Mouse (Mus musculus): Measurements from ENCODE around the gene Crygc. TPM values are rescaled to one million over a fixed set of nuclear protein-coding genes. Genes with fewer than 3 reads are reported as not detected.
"Not testable (repeated sequence)": the region's sequence is repeated elsewhere in the genome, so short reads cannot be mapped to it uniquely, and the experiment has no call there.

Crygc gene
- total RNA-seq, 1 experiment: 1.3 TPM

DNA sequence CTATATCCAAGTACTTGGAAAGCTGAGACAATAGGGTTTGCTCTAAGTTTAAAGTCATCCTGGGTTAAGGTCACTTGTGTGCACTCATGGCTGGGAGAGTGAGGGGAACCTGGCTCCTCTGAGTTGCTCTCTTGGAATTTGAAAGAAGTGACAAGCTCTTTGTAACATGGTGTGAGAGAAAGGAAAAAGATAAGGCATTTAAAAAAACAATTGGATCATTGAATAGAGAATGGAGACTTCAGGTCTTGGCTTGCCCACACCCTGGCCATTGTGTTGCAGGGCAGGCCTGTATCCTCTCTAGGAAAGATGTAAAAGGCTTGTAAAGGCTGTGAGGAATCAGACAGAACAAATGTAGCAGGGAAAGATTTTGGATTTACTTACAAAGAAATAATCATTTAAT lies 5.6 kb downstream of the Crygc start:
- no peak overlapping the region for H3K27ac ChIP-seq (ENCODE audit: insufficient read depth, low read depth, low read length, poor library complexity, severe bottlenecking)
- H3K9me3 ChIP-seq (ENCODE audit: control insufficient read depth, insufficient read depth, low read depth, low read length): no peaks in the 10 kb centered on the region
- H3K36me3 ChIP-seq (ENCODE audit: control insufficient read depth, insufficient read depth, low read length, poor library complexity, severe bottlenecking): no peaks in the 10 kb centered on the region
- H3K4me3 ChIP-seq (ENCODE audit: insufficient read depth in 1 of 2, low read depth in 1 of 2, low read length in 2 of 2, poor library complexity in 1 of 2, severe bottlenecking in 1 of 2): no peak overlapping the region
- in situ Hi-C loops (cut with MboI; ENCODE audit: low sequenced_read_pairs in 2 of 2, unreplicated experiment in 2 of 2): no loop called here
- no peak overlapping the region for H3K9ac ChIP-seq (ENCODE audit: insufficient read depth, low read depth, low read length, poor library complexity, severe bottlenecking)
- TF ChIP-seq CHD2 (IDR thresholded peaks at IDR 0.05; ENCODE audit: low read depth, low read length) (no peak), ZNF384 (IDR thresholded peaks at IDR 0.05; ENCODE audit: low read depth, low read length) (no peak), HCFC1 (IDR thresholded peaks at IDR 0.05; ENCODE audit: borderline replicate concordance, insufficient read depth, low read length) (no peak), MAFK (IDR thresholded peaks at IDR 0.05; ENCODE audit: insufficient read depth, low read depth, low read length) (no peak), ZC3H11A (IDR thresholded peaks at IDR 0.05; ENCODE audit: borderline replicate concordance, low read depth, low read length) (no peak)
- DNase-seq (ENCODE audit: low read depth, low spot score): no peak
- no peaks in the 10 kb centered on the region for H3K4me1 ChIP-seq (ENCODE audit: control insufficient read depth in 2 of 2, insufficient read depth in 2 of 2, low read length in 2 of 2, poor library complexity in 1 of 2)

DNA sequence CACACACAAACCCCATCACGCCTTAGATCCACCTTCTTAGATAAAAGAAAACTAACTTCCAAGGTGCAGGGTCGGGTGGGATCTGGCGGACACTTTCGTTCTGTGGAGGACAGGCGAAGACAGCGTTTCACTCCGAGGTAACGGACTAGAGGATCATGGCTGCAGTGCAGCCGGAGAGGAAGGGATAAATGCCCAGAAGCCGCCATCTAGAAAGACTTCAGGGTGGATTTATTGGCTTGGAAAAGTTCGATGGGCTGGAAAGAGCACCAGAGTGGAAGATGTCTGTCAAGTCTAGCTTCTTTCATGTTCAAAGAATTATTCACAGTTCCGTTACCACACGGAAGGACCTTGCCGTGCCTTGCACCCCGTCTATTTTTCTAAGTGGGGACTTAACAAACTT lies 9.3 kb downstream of the Crygc start:
- H3K4me3 ChIP-seq (ENCODE audit: insufficient read depth in 1 of 2, low read depth in 1 of 2, low read length in 2 of 2, poor library complexity in 1 of 2, severe bottlenecking in 1 of 2): no peak overlapping the region
- TF ChIP-seq HCFC1 (IDR thresholded peaks at IDR 0.05; ENCODE audit: borderline replicate concordance, insufficient read depth, low read length): no peak
- TF ChIP-seq MAFK (IDR thresholded peaks at IDR 0.05; ENCODE audit: insufficient read depth, low read depth, low read length): no peak
- TF ChIP-seq ZC3H11A (IDR thresholded peaks at IDR 0.05; ENCODE audit: borderline replicate concordance, low read depth, low read length): no peak
- TF ChIP-seq CHD2 (IDR thresholded peaks at IDR 0.05; ENCODE audit: low read depth, low read length): no peak
- TF ChIP-seq ZNF384 (IDR thresholded peaks at IDR 0.05; ENCODE audit: low read depth, low read length): no peak

DNA sequence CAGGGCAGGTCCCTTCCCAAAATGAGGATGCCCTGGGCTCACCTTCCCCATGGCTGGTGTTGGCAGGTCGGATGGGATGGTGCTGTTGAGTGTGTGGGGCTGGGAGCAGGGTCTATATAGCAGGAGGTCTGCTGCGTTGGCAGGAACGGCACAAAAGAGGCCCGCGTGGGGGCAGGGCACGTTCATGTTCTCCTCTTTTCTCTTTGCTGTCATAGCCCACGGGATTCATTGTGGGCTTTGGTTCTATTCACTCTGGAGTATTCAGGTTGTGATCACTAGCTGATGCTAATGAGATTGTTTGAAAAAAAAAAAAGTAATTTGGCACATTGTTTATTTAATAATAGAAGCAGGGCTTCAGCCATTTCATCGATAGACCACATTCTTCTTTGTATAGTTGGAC lies 10.1 kb downstream of the Crygc start, which contains the start of gene Crygd:
Crygd (minus strand) TSS at position 101 of the 400 bp plus-strand sequence.
- Histone ChIP-seq H3K4me3 (ENCODE audit: insufficient read depth in 1 of 2, low read depth in 1 of 2, low read length in 2 of 2, poor library complexity in 1 of 2, severe bottlenecking in 1 of 2) (peak within 1 kb of the TSS; percentile 16 to 32; a peak in 2 of 4 replicates), H3K27ac (ENCODE audit: insufficient read depth, low read depth, low read length, poor library complexity, severe bottlenecking) (no peak within 1 kb of the TSS), H3K9me3 (ENCODE audit: control insufficient read depth, insufficient read depth, low read depth, low read length) (no peaks in the 10 kb centered on the region), H3K36me3 (ENCODE audit: control insufficient read depth, insufficient read depth, low read length, poor library complexity, severe bottlenecking) (no peaks in the 10 kb centered on the region), H3K9ac (ENCODE audit: insufficient read depth, low read depth, low read length, poor library complexity, severe bottlenecking) (0 out of 2 replicates have a peak within 1 kb of the TSS, but pooled peaks have one; percentile 4), H3K4me1 (ENCODE audit: control insufficient read depth in 2 of 2, insufficient read depth in 2 of 2, low read length in 2 of 2, poor library complexity in 1 of 2) (no peaks in the 10 kb centered on the region)
- TF ChIP-seq CHD2 (IDR thresholded peaks at IDR 0.05; ENCODE audit: low read depth, low read length) (no peak), ZNF384 (IDR thresholded peaks at IDR 0.05; ENCODE audit: low read depth, low read length) (no peak), MAFK (IDR thresholded peaks at IDR 0.05; ENCODE audit: insufficient read depth, low read depth, low read length) (no peak), ZC3H11A (IDR thresholded peaks at IDR 0.05; ENCODE audit: borderline replicate concordance, low read depth, low read length) (no peak), HCFC1 (IDR thresholded peaks at IDR 0.05; ENCODE audit: borderline replicate concordance, insufficient read depth, low read length) (no peak)
- no peak for DNase-seq (ENCODE audit: low read depth, low spot score)
- in situ Hi-C loops (cut with MboI; ENCODE audit: low sequenced_read_pairs in 2 of 2, unreplicated experiment in 2 of 2): no loop called here

More for the DNA sequence above, 9.3 kb downstream of the Crygc start:
- H3K9me3 ChIP-seq (ENCODE audit: control insufficient read depth, insufficient read depth, low read depth, low read length): no peaks in the 10 kb centered on the region
- H3K9ac ChIP-seq (ENCODE audit: insufficient read depth, low read depth, low read length, poor library complexity, severe bottlenecking): no peak overlapping the region
- in situ Hi-C loops (cut with MboI; ENCODE audit: low sequenced_read_pairs in 2 of 2, unreplicated experiment in 2 of 2): no loop called here
- H3K36me3 ChIP-seq (ENCODE audit: control insufficient read depth, insufficient read depth, low read length, poor library complexity, severe bottlenecking): no peaks in the 10 kb centered on the region
- H3K4me1 ChIP-seq (ENCODE audit: control insufficient read depth in 2 of 2, insufficient read depth in 2 of 2, low read length in 2 of 2, poor library complexity in 1 of 2): no peaks in the 10 kb centered on the region
- DNase-seq (ENCODE audit: low read depth, low spot score): no peak
- no peak overlapping the region for H3K27ac ChIP-seq (ENCODE audit: insufficient read depth, low read depth, low read length, poor library complexity, severe bottlenecking)

DNA sequence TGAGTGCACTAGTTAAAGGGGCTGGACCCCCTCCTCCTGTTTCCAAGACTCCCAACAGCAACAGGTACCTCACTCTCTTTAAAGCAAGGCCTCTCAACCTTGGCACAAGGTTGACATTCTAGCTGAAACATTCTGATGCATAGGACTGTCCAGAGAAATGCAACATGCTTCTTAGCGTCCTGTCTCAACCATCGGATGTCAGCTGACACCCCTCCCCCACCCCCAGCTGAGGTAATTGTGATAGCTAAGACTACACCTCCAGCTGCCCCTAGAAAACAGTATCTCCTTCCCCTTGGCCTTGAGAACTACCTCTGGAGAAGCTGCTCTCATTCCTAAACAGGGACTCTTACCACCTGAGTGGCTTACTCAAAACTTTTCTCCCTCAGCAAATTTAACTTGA lies 21.3 kb downstream of the Crygc start:
- Histone ChIP-seq H3K4me3 (ENCODE audit: insufficient read depth in 1 of 2, low read depth in 1 of 2, low read length in 2 of 2, poor library complexity in 1 of 2, severe bottlenecking in 1 of 2) (no peak overlapping the region), H3K9ac (ENCODE audit: insufficient read depth, low read depth, low read length, poor library complexity, severe bottlenecking) (no peak overlapping the region), H3K36me3 (ENCODE audit: control insufficient read depth, insufficient read depth, low read length, poor library complexity, severe bottlenecking) (no peaks in the 10 kb centered on the region), H3K27ac (ENCODE audit: insufficient read depth, low read depth, low read length, poor library complexity, severe bottlenecking) (no peak overlapping the region), H3K9me3 (ENCODE audit: control insufficient read depth, insufficient read depth, low read depth, low read length) (no peaks in the 10 kb centered on the region), H3K4me1 (ENCODE audit: control insufficient read depth in 2 of 2, insufficient read depth in 2 of 2, low read length in 2 of 2, poor library complexity in 1 of 2) (peaks cover 7 to 15% of the 10 kb centered on the region in 2 experiments)
- TF ChIP-seq ZC3H11A (IDR thresholded peaks at IDR 0.05; ENCODE audit: borderline replicate concordance, low read depth, low read length): no peak
- no peak for DNase-seq (ENCODE audit: low read depth, low spot score)
- in situ Hi-C loops (cut with MboI; ENCODE audit: low sequenced_read_pairs in 2 of 2, unreplicated experiment in 2 of 2): no loop called here

DNA sequence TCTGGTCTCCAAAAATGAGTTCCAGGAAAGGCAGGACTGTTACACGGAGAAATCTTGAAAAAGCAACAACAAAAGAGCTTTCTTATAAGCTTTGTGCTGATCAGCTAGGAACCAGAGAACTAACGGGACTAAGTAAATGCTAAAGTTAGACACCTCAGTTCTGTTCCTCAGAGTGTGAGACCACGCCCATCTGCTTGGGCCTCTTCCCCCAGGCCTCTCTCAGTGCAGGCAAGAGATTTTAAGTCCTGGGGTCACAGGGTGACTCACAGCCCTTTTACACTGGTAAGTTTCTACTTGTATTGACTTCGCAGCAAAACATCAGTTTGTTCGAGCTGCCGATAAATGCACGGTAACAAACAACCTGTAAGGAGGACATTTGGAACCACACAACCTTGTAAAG lies 21.8 kb downstream of the Crygc start:
- no peaks in the 10 kb centered on the region for H3K36me3 ChIP-seq (ENCODE audit: control insufficient read depth, insufficient read depth, low read length, poor library complexity, severe bottlenecking)
- no peak overlapping the region for H3K27ac ChIP-seq (ENCODE audit: insufficient read depth, low read depth, low read length, poor library complexity, severe bottlenecking)
- no peak for DNase-seq (ENCODE audit: low read depth, low spot score)
- no peak overlapping the region for H3K9ac ChIP-seq (ENCODE audit: insufficient read depth, low read depth, low read length, poor library complexity, severe bottlenecking)
- H3K4me3 ChIP-seq (ENCODE audit: insufficient read depth in 1 of 2, low read depth in 1 of 2, low read length in 2 of 2, poor library complexity in 1 of 2, severe bottlenecking in 1 of 2): 0 out of 4 replicates have a peak overlapping the region, but pooled peaks of 1 of the 2 experiments have one; percentile 4
- TF ChIP-seq ZC3H11A (IDR thresholded peaks at IDR 0.05; ENCODE audit: borderline replicate concordance, low read depth, low read length) (no peak), MAFK (IDR thresholded peaks at IDR 0.05; ENCODE audit: insufficient read depth, low read depth, low read length) (no peak), CHD2 (IDR thresholded peaks at IDR 0.05; ENCODE audit: low read depth, low read length) (no peak), HCFC1 (IDR thresholded peaks at IDR 0.05; ENCODE audit: borderline replicate concordance, insufficient read depth, low read length) (no peak), ZNF384 (IDR thresholded peaks at IDR 0.05; ENCODE audit: low read depth, low read length) (no peak)
- H3K9me3 ChIP-seq (ENCODE audit: control insufficient read depth, insufficient read depth, low read depth, low read length): no peaks in the 10 kb centered on the region
- in situ Hi-C loops (cut with MboI; ENCODE audit: low sequenced_read_pairs in 2 of 2, unreplicated experiment in 2 of 2): no loop called here
- H3K4me1 ChIP-seq (ENCODE audit: control insufficient read depth in 2 of 2, insufficient read depth in 2 of 2, low read length in 2 of 2, poor library complexity in 1 of 2): peaks cover 7 to 15% of the 10 kb centered on the region in 2 experiments

DNA sequence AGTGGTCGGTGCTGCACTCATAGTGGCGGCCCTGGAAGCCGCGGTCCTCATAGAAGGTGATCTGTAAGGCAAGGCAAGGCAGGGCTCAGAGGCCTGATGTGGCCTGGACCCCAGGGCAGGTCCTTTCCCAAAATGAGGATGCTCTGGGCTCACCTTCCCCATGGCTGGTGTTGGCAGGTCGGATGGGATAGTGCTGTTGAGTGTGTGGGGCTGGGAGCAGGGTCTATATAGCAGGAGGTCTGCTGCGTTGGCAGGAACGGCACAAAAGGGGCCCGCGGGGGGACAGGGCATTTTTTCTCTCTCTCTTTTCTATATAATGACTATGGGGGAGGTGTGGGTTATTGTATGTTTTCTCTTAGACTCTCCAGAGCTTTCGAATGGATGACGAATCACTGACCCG lies 22.5 kb downstream of the Crygc start, which contains the start of gene Cryge:
Cryge (minus strand) TSS at position 198 of the 400 bp plus-strand sequence.
- H3K4me1 ChIP-seq (ENCODE audit: control insufficient read depth in 2 of 2, insufficient read depth in 2 of 2, low read length in 2 of 2, poor library complexity in 1 of 2): peaks cover 7 to 15% of the 10 kb centered on the region in 2 experiments
- H3K9me3 ChIP-seq (ENCODE audit: control insufficient read depth, insufficient read depth, low read depth, low read length); H3K27ac ChIP-seq (ENCODE audit: insufficient read depth, low read depth, low read length, poor library complexity, severe bottlenecking); H3K9ac ChIP-seq (ENCODE audit: insufficient read depth, low read depth, low read length, poor library complexity, severe bottlenecking); DNase-seq (ENCODE audit: low read depth, low spot score); in situ Hi-C loops (cut with MboI; ENCODE audit: low sequenced_read_pairs in 2 of 2, unreplicated experiment in 2 of 2); H3K36me3 ChIP-seq (ENCODE audit: control insufficient read depth, insufficient read depth, low read length, poor library complexity, severe bottlenecking): not testable (repeated sequence)
- H3K4me3 ChIP-seq (ENCODE audit: insufficient read depth in 1 of 2, low read depth in 1 of 2, low read length in 2 of 2, poor library complexity in 1 of 2, severe bottlenecking in 1 of 2): peak within 1 kb of the TSS; percentile 4 to 29; a peak in 1 of 4 replicates
